Mouse (Mus musculus) intestine, embryonic 14.5 days (tissue): ENCODE data around the gene Stim1. TPM values are rescaled to one million over a fixed set of nuclear protein-coding genes. Genes with fewer than 3 reads are reported as not detected.
A peak's percentile ranks its signal among the peaks of the same experiment; 100 is the strongest.

Source experiments
- ATAC-seq: fragments of 200-750 bp; cut with Nextera tagmentation; replicated peaks from 2 replicates; pipeline ENCODE4 v1.8.0; 2017; ENCODE audit warnings: low read depth, moderate number of reproducible peaks, moderate TSS enrichment, moderate library complexity; ENCODE audit not compliant: low FRiP score, low TSS enrichment
- DNase-seq: peaks from one replicate; pipeline ENCODE4 v3.0.0-alpha.2; 2018; ENCODE audit warnings: low spot score
- H3K27ac ChIP-seq: fragments of 300-500 bp; sonication (generic); 2 replicates; pipeline ENCODE4 v1.5.1; 2014; ENCODE audit warnings: low read depth, mild to moderate bottlenecking, control low read depth
- H3K27me3 ChIP-seq: fragments of 300-500 bp; sonication (generic); replicated peaks from 2 replicates; pipeline ENCODE4 v1.6.1; 2014; ENCODE audit warnings: low read length, control low read depth; ENCODE audit not compliant: control insufficient read depth, insufficient read depth
- H3K36me3 ChIP-seq: fragments of 300-500 bp; sonication (generic); 2 replicates; pipeline ENCODE4 v1.6.1; 2014; ENCODE audit warnings: low read length, control low read depth; ENCODE audit not compliant: control insufficient read depth, insufficient read depth
- H3K4me1 ChIP-seq: fragments of 300-500 bp; sonication (generic); replicated peaks from 2 replicates; pipeline ENCODE4 v1.6.1; 2014; ENCODE audit warnings: low read length, control low read depth, mixed read lengths; ENCODE audit not compliant: control insufficient read depth, insufficient read depth
- H3K4me2 ChIP-seq: fragments of 300-500 bp; sonication (generic); 2 replicates; pipeline ENCODE4 v1.6.1; 2014; ENCODE audit warnings: low read length
- H3K4me3 ChIP-seq: fragments of 300-500 bp; sonication (generic); 2 replicates; pipeline ENCODE4 v1.5.1; 2014; ENCODE audit warnings: low read depth, low read length, control low read depth, mixed read lengths
- H3K9ac ChIP-seq: fragments of 300-500 bp; sonication (generic); 2 replicates; pipeline ENCODE4 v1.6.1; 2014; ENCODE audit warnings: mild to moderate bottlenecking, low read length
- H3K9me3 ChIP-seq: fragments of 300-500 bp; sonication (generic); 2 replicates; pipeline ENCODE4 v1.6.1; 2016; ENCODE audit warnings: low read length, control low read depth; ENCODE audit not compliant: control insufficient read depth
- WGBS: fragments of 180-500 bp; shearing (Covaris S2); extraction: QIAGEN DNeasy Blood & Tissue Kit; methylation state at CpG from one replicate; pipeline ENCODE4 v1.1.7; 2014; 5-methylcytosine and 5-hydroxymethylcytosine counted together
- polyA plus RNA-seq: library from polyadenylated mRNA; unstranded; fragments of >200 nt; fragmentation: Nextera tagmentation; extraction: Ambion mirVana; gene quantifications from 2 replicates; pipeline ENCODE4 v1.2.1, GENCODE M21; 2014

Gene Stim1
- polyA plus RNA-seq = 22.4 and 23.6 TPM in 2 replicates

GRCm38 (mm10) chr7:102267601-102268394 is at the start of gene Stim1:
TSS of gene Stim1 (plus strand) at chr7:102267806.
- peak within 1 kb of the TSS; percentile 84 for H3K4me2 ChIP-seq
- DNase-seq (peak; percentile 83), ATAC-seq (peak; percentile 96)
- H3K9me3 ChIP-seq = no peaks in the 10 kb centered on the region
- H3K36me3 ChIP-seq = no peaks in the 10 kb centered on the region
- no peaks in the 10 kb centered on the region; the same call in 1 of the 2 replicates for H3K4me1 ChIP-seq
- H3K27ac ChIP-seq = no peak within 1 kb of the TSS
- under 1% methylated on average over 59 of the region's 73 CpGs for WGBS
- H3K27me3 ChIP-seq = no peaks in the 10 kb centered on the region
- H3K4me3 ChIP-seq = peak within 1 kb of the TSS; percentile 72
- H3K9ac ChIP-seq = peak within 1 kb of the TSS; percentile 60

- ATAC-seq = no peak; the same call in 1 of the 2 replicates
- H3K27ac ChIP-seq = no peak overlapping the region
Observed at GRCm38 (mm10) chr7:102221899-102222298, 45.7 kb upstream of the Stim1 start.

GRCm38 (mm10) chr7:102222336-102222735 is 45.3 kb upstream of the Stim1 start:
- peak; percentile 61 for ATAC-seq
- under 1% methylated on average over 7 of the region's 13 CpGs for WGBS

More at GRCm38 (mm10) chr7:102221899-102222298, 45.7 kb upstream of the Stim1 start:
- Histone ChIP-seq H3K4me2 (peak overlapping the region; percentile 95), H3K27me3 (no peaks in the 10 kb centered on the region), H3K9me3 (no peaks in the 10 kb centered on the region), H3K36me3 (peaks cover 5% of the 10 kb centered on the region; the same call in 1 of the 2 replicates), H3K4me3 (no peak overlapping the region), H3K4me1 (no peaks in the 10 kb centered on the region), H3K9ac (no peak overlapping the region)
- 46% methylated on average over 1 of the region's 1 CpGs for WGBS
- DNase-seq = no peak

GRCm38 (mm10) chr7:102222830-102223556 is 44.6 kb upstream of the Stim1 start:
- WGBS = 2% methylated on average over 28 of the region's 31 CpGs
- Histone ChIP-seq H3K4me2 (peak overlapping the region; percentile 95), H3K9me3 (no peaks in the 10 kb centered on the region), H3K27me3 (no peaks in the 10 kb centered on the region), H3K9ac (peak overlapping the region; percentile 54), H3K4me1 (no peaks in the 10 kb centered on the region), H3K27ac (peak overlapping the region; percentile 48; the same call in 1 of the 2 replicates), H3K4me3 (peak overlapping the region; percentile 45), H3K36me3 (peaks cover 12% of the 10 kb centered on the region)
- ATAC-seq (peak; percentile 89), DNase-seq (peak; percentile 82)

More at GRCm38 (mm10) chr7:102222336-102222735, 45.3 kb upstream of the Stim1 start:
- peak overlapping the region; percentile 45 for H3K4me3 ChIP-seq
- H3K9me3 ChIP-seq = no peaks in the 10 kb centered on the region
- no peaks in the 10 kb centered on the region for H3K27me3 ChIP-seq
- H3K9ac ChIP-seq = peak overlapping the region; percentile 54
- H3K4me2 ChIP-seq = peak overlapping the region; percentile 95
- peak overlapping the region; percentile 48; the same call in 1 of the 2 replicates for H3K27ac ChIP-seq
- H3K4me1 ChIP-seq = no peaks in the 10 kb centered on the region
- peaks cover 6% of the 10 kb centered on the region; the same call in 1 of the 2 replicates for H3K36me3 ChIP-seq
- DNase-seq = peak; percentile 60

- Histone ChIP-seq H3K4me1 (no peaks in the 10 kb centered on the region), H3K36me3 (peaks cover 20% of the 10 kb centered on the region), H3K9me3 (no peaks in the 10 kb centered on the region), H3K4me3 (no peak overlapping the region), H3K4me2 (peak overlapping the region; percentile 95), H3K27me3 (no peaks in the 10 kb centered on the region), H3K27ac (no peak overlapping the region), H3K9ac (no peak overlapping the region)
- ATAC-seq (no peak), DNase-seq (peak; percentile 51)
- WGBS = 72% methylated on average over 5 of the region's 5 CpGs
Observed at GRCm38 (mm10) chr7:102223883-102224738, 43.5 kb upstream of the Stim1 start.

- H3K4me2 ChIP-seq = no peak overlapping the region
- H3K4me1 ChIP-seq = no peaks in the 10 kb centered on the region
- H3K9ac ChIP-seq = no peak overlapping the region
- H3K27ac ChIP-seq = no peak overlapping the region
- WGBS = 93% methylated on average over 6 of the region's 6 CpGs
- H3K27me3 ChIP-seq = no peaks in the 10 kb centered on the region
- H3K4me3 ChIP-seq = no peak overlapping the region
- ATAC-seq (no peak), DNase-seq (peak; percentile 42)
- H3K36me3 ChIP-seq = peaks cover 25% of the 10 kb centered on the region
- no peaks in the 10 kb centered on the region for H3K9me3 ChIP-seq
Observed at GRCm38 (mm10) chr7:102226051-102226450, 41.6 kb upstream of the Stim1 start.

- no peak for DNase-seq
- H3K9me3 ChIP-seq = no peaks in the 10 kb centered on the region
- 81% methylated on average over 4 of the region's 4 CpGs for WGBS
- no peak overlapping the region for H3K4me2 ChIP-seq
- H3K27me3 ChIP-seq = no peaks in the 10 kb centered on the region
- no peaks in the 10 kb centered on the region for H3K4me1 ChIP-seq
- ATAC-seq = no peak
- H3K9ac ChIP-seq = no peak overlapping the region
- H3K27ac ChIP-seq = no peak overlapping the region
- H3K4me3 ChIP-seq = no peak overlapping the region
- peaks cover 30% of the 10 kb centered on the region for H3K36me3 ChIP-seq
Observed at GRCm38 (mm10) chr7:102228049-102228670, 39.4 kb upstream of the Stim1 start.
